Comparison of ENCODE assay signal across 7 mouse cellular contexts in genomic region chr6:37377387-37377786, GRCm38 (mm10).
DNase-seq lines count a peak whose midpoint lies in the region; ATAC-seq and TF ChIP-seq lines count a peak whose summit lies in the region.
"Not testable (repeated sequence)": the region's sequence is repeated elsewhere in the genome, so short reads cannot be mapped to it uniquely, and the experiment has no call there.

No protein-coding gene starts in this region.

- H3K36me3 ChIP-seq in E14TG2a.4 (ENCODE audit: insufficient read depth, low read length) = not testable (repeated sequence)
- H3K36me3 ChIP-seq in heart, embryonic 13.5 days = peaks cover 65% of the 10 kb centered on the region

- not testable (repeated sequence) for H3K4me2 ChIP-seq in heart, embryonic 13.5 days

- peak; percentile 78 for ATAC-seq in Patski
- ATAC-seq in heart, embryonic 13.5 days (ENCODE audit: extremely low read depth, insufficient number of reproducible peaks, low FRiP score, low TSS enrichment) = not testable (repeated sequence)

- intact Hi-C loops in gastrocnemius, postnatal 14 days (cut with DNase I; ENCODE audit: low total_unique reads) = not testable (repeated sequence)

- not testable (repeated sequence) for TF ChIP-seq CTCF in E14TG2a.4 (conservative IDR thresholded peaks at IDR 0.05; ENCODE audit: low read length); Patski (IDR thresholded peaks at IDR 0.05)

- peaks cover 14% of the 10 kb centered on the region; the same call in 1 of the 2 replicates for H3K9me3 ChIP-seq in E14TG2a.4 (ENCODE audit: low read length)
- H3K9me3 ChIP-seq in heart, embryonic 13.5 days = not testable (repeated sequence)

- not testable (repeated sequence) for H3K27me3 ChIP-seq in E14TG2a.4 (ENCODE audit: insufficient read depth, low read length); Patski; heart, embryonic 13.5 days (replicated peaks)

- not testable (repeated sequence) for H3K9ac ChIP-seq in heart, embryonic 13.5 days

- WGBS in heart, embryonic 13.5 days = 77% methylated on average over 3 of the region's 3 CpGs

- not testable (repeated sequence) for DNase-seq in Patski (ENCODE audit: low read depth, low spot score)
- DNase-seq in gastrocnemius, adult 18-20 months (ENCODE audit: low spot score) = peak; percentile 50
- peak; percentile 10 for DNase-seq in gastrocnemius, postnatal 14 days
- DNase-seq in heart, adult 18-20 months = peak; percentile 39 to 64
- DNase-seq in skeletal muscle tissue, adult 2 months (ENCODE audit: low read depth, low spot score) = peak; percentile 56

- H3K4me3 ChIP-seq in E14TG2a.4 (replicated peaks; ENCODE audit: low read length) = peak overlapping the region; percentile 43
- H3K4me3 ChIP-seq in heart, embryonic 13.5 days = not testable (repeated sequence)

- CTCF ChIA-PET in Patski (lab: Charles Lee) = not testable (repeated sequence)

- peaks cover 36% of the 10 kb centered on the region for H3K4me1 ChIP-seq in E14TG2a.4 (replicated peaks; ENCODE audit: low read depth, low read length)
- H3K4me1 ChIP-seq in heart, embryonic 13.5 days = peaks cover 35% of the 10 kb centered on the region

- in situ Hi-C loops in Patski (cut with MboI; ENCODE audit: low pct_unique_long_range_greater_than_20kb) = not testable (repeated sequence)

- 0 out of 2 replicates have a peak overlapping the region, but pooled peaks have one; percentile 24 for H3K27ac ChIP-seq in heart, embryonic 13.5 days (replicated peaks)

- POLR2A ChIA-PET in Patski (lab: Charles Lee) = not testable (repeated sequence)
